Mouse (Mus musculus) adrenal gland (tissue): ENCODE data around the gene Spin2-ps6.
"Not testable (repeated sequence)": the region's sequence is repeated elsewhere in the genome, so short reads cannot be mapped to it uniquely, and the experiment has no call there.

Source experiments
- intact Hi-C: fragments of 180-260 bp; cut with DNase I; formaldehyde crosslinking; loops from one replicate; pipeline ENCODE4 v1.15.1; 2025
- long read RNA-seq, 2 experiments: library from polyadenylated mRNA; unstranded; transcript quantifications; one replicate each; pipeline ENCODE4 v2.0.0; 2020; ENCODE audit warnings: borderline replicate concordance in 1 of 2; ENCODE audit not compliant: insufficient replicate concordance in 1 of 2

Spin2-ps6 gene
- long read RNA-seq, experiment 1, result 0 reads
- long read RNA-seq, experiment 2, result 0 reads

DNA sequence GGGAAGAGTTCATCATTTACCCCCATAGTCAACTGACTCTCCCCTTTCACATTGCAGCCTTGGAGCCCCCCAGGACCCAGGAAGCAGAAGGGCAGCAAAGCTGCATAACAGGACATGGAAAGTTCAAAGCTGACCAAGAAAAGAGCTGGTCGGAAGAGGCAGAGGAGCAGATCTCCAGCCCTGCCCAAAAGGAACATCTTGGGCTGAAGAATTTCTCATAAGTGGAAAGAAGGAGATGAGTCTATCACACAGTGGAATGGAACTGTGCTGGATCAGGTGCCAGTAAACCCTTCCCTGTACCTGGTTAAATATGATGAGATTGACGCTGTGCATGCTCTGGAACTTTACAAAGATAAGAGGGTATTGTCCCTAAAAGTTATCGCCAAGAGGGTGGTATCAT, at the start of gene Spin2-ps6:
Gene Spin2-ps6 (plus strand): TSS at position 301 of the 400 bp plus-strand sequence.
- intact Hi-C loops, result not testable (repeated sequence)
